Mouse (Mus musculus): ENCODE data around the gene Grik5. TPM values are rescaled to one million over a fixed set of nuclear protein-coding genes. Genes with fewer than 3 reads are reported as not detected.

Grik5 gene
- total RNA-seq, 2 experiments from 2014 or later: 0.72 to 5.0 TPM

GRCm38 (mm10) chr7:25041921-25042320, 30.2 kb downstream of the Grik5 start:
- no peak for ATAC-seq (replicated peaks; ENCODE audit: poor library complexity, severe bottlenecking)

DNA sequence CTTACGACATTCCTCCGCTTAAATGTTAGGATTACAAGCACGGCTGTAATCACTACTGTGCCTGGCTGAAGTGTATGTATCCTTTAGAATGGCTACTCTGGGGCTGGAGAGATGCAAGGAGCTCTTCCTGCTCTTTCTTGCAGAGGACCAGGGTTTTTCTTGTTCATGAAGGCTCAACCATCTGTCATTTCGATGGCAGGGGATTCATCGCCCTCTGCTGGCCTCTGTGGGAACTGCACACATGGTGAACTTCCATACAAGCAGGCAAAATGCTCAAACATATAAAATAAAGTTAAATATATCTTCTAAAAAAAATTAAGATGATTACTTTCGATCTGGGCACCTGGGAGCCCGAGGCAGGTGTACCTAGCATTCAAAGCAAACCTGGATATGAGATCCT, 36.2 kb downstream of the Grik5 start:
- peak; percentile 63 for ATAC-seq (replicated peaks; ENCODE audit: poor library complexity, severe bottlenecking)

DNA sequence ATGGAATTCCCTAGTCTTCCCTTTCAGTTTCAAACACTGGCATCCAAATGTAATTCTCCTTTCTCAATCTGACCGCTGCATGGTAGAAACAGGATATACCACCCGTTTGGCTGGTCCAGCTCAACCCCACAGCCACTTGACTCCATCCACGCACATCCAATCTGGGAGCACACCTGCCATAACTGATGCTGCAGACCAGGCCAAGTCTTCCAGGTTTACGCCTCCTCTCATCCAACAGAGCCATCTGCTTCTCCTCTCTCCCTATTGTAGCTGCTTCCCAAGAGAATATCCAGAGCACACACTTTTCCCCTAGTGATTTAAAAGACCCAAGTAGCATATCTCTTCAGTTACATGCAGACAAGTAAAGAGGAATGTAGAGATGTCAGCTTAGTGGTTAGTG, 37.4 kb downstream of the Grik5 start:
- ATAC-seq (replicated peaks; ENCODE audit: poor library complexity, severe bottlenecking): no peak

GRCm38 (mm10) chr7:25031528-25031927, 40.6 kb downstream of the Grik5 start:
- no peak for ATAC-seq (replicated peaks; ENCODE audit: poor library complexity, severe bottlenecking)

DNA sequence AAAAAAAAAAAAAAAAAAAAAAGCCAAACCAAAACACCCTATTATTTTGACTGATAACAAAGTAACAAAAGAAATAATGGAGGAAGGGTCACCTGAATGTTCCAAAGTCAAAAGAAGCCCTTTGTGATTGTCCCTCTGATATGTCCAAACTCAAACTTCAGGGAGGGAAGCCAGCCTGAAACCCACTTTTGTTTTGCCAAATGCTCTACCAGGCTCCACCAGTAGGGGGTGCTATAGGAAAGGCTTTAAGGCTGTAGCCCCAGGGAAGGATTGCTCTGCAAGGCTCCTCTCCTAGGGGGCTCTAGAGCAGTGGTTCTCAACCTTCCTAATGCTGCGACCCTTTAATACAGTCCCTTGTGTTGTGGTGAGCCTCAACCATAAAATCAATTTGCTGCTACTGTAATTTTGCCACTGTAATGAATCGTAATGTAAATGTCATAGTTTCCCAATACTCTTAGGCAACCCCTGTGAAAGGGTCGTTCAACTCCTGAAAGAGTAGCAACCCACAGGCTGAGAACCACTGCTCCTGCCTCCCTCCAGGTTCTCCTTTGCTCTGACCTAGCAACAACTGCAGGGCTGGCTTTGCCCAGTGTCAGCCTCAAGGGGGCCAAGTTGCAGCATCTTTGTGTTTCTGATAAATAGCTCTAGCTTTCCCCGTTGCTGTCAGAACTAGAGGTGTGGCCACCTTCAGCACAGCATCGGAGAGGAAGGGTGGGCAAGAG, 42.0 kb downstream of the Grik5 start:
- ATAC-seq (replicated peaks; ENCODE audit: poor library complexity, severe bottlenecking): peak; percentile 80

DNA sequence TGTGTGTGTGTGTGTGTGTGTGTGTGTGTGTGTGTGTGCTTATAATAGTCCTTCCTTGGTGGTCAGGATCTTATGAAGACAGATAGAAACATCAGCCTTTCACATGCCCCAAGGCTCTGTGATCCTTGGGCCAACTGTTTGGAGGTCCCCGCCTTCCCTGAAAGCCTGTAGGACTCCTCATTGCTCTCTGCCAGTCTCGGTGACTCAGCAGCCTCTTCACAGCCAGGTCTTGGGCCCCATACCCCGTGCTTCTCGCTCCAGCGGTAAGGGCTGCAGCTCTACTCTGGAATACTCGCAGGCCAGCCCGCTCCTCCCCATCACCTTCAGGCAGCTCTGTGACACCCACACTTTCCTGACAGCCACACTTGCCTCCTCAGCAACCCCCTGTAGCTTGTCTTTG, 45.7 kb downstream of the Grik5 start:
- ATAC-seq (replicated peaks; ENCODE audit: poor library complexity, severe bottlenecking): no peak

- ATAC-seq (replicated peaks; ENCODE audit: poor library complexity, severe bottlenecking): no peak
These were observed 46.2 kb downstream of the Grik5 start for GRCm38 (mm10) chr7:25025855-25026439.

DNA sequence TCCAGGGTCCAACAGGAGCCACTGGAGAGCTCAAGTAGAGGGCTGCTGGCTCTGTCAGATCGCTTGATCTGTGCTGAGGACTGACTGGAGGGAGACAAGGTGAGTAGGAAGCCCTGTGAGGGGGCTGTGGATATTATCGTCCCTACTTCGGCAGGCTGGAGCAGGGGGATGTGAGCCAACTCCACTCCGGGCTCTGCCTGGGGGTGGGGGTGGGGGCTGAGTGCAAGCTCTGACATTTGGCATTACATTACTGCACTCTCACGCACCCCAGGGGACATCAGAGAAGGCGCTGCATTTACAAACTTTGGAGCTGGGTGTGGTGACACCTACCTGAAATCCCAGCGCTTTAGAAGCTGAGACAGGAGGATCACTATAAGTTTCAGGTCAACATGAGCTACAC, 60.6 kb downstream of the Grik5 start:
- ATAC-seq (replicated peaks; ENCODE audit: poor library complexity, severe bottlenecking): no peak

- peak; percentile 16 for ATAC-seq (replicated peaks; ENCODE audit: poor library complexity, severe bottlenecking)
These were observed 61.8 kb downstream of the Grik5 start for GRCm38 (mm10) chr7:25010090-25010913.

- no peak for ATAC-seq (replicated peaks; ENCODE audit: poor library complexity, severe bottlenecking)
These were observed 62.9 kb downstream of the Grik5 start for GRCm38 (mm10) chr7:25009099-25009700.

GRCm38 (mm10) chr7:25008635-25009034, 63.5 kb downstream of the Grik5 start:
- ATAC-seq (replicated peaks; ENCODE audit: poor library complexity, severe bottlenecking): peak; percentile 45

DNA sequence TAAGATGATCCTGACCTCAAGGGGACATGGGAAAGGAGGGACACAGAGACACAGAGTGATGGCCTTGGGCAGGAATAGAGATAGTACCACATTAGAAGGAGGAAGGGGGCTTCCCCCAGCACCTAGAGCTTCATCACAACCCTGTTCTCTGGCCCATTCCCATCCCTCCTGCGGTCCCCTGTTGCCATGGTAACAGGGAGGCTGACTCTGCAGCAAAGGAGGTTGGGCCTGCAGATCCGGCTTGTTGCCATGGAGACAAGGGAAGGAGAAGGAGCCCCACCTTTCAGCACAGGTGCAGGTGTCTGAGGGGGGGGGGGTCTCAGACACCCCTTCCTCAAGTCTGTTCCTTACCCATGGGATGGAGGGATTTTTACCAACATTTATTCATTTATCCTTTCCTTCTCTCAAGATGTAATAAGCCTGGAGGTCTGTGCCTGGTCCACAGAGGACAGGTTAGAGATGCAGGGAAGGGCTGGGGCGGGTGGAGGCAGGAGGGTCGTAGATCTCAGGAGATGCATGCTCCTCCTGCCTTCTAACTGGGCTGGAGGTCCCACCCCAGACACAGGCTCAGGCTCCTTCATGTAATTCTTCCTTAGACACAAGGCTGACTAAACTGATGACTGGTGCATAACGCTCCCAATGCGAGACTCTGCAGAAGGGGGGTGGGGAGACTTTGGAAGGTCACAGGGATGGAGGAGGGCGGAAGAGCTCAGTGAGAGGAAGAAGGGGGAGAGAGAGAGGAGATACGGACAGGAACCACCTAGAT, 64.4 kb downstream of the Grik5 start:
- ATAC-seq (replicated peaks; ENCODE audit: poor library complexity, severe bottlenecking): no peak

- peak; percentile 85 for ATAC-seq (replicated peaks; ENCODE audit: poor library complexity, severe bottlenecking)
These were observed 65.4 kb downstream of the Grik5 start for GRCm38 (mm10) chr7:25006586-25007364.

DNA sequence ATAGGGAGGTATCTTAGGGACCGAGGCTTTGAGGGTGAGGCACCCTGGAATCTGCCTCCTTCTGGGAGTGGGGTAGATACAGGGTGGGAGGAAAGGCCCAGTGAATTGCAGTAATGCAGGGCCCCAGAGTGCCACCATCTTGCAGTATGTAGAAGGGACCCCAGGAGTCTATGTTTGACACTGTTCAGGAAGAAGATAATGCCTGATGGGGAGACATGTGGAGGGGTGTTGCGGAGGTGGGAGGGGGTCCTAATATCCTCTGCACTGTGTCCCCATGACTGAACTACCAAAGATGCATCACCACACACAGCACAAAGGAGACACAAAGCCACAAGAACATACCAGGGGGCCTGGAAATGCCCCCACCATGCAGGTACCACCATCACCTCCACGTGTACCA, 66.0 kb downstream of the Grik5 start:
- ATAC-seq (replicated peaks; ENCODE audit: poor library complexity, severe bottlenecking): no peak

GRCm38 (mm10) chr7:25005421-25006065, 66.6 kb downstream of the Grik5 start, which contains the start of gene Atp1a3:
TSS of gene Atp1a3 (minus strand) at chr7:25005958.
- peak; percentile 42 for ATAC-seq (replicated peaks; ENCODE audit: poor library complexity, severe bottlenecking)

DNA sequence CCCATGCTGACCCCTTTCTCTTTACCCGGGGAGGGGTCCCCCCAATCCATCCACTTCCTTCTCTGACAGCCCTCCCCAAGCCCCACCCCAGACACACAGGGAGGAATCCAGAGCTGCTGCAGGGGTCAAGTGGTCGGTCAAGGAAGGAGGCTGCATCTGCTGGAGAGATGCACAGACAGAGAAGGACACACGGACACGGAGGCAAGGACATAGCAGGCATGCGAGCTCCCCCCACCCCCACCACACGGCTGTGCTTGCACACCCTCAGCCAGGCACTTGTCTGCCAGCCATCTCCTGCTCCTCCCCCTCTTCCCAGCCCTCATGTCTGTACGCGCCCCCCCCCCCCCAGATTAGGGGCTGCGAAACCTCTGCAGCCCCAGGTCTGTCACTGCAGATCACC, 67.3 kb downstream of the Grik5 start:
- ATAC-seq (replicated peaks; ENCODE audit: poor library complexity, severe bottlenecking): no peak

GRCm38 (mm10) chr7:25003820-25004388, 68.2 kb downstream of the Grik5 start:
- ATAC-seq (replicated peaks; ENCODE audit: poor library complexity, severe bottlenecking): no peak

DNA sequence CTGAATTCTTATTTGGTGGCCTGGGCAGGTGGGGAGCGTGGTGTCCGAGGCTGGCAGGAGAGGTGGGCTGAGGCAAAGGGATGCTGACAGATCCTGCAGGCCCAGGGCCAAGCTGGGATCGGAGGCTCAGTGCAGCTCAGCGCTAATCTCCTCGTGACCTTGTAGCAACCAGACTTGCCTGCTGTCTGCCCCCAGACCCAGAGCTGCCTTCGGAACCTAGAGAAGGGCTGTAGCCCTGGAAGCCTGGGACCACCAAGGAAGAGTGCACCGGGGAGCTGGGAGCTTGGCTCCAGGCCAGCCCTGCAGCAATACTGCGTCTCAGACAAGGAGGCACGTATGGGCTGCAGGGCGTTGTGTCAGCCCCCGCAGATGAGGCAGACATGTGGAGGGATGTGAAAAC, 68.9 kb downstream of the Grik5 start:
- ATAC-seq (replicated peaks; ENCODE audit: poor library complexity, severe bottlenecking): no peak

GRCm38 (mm10) chr7:25000711-25001110, 71.4 kb downstream of the Grik5 start:
- no peak for ATAC-seq (replicated peaks; ENCODE audit: poor library complexity, severe bottlenecking)
